Mouse (Mus musculus): ENCODE results near the gene Ttc34. TPM values are rescaled to one million over a fixed set of nuclear protein-coding genes. Genes with fewer than 3 reads are reported as not detected.

Gene Ttc34
- polyA plus RNA-seq, 1 experiment = not detected

DNA sequence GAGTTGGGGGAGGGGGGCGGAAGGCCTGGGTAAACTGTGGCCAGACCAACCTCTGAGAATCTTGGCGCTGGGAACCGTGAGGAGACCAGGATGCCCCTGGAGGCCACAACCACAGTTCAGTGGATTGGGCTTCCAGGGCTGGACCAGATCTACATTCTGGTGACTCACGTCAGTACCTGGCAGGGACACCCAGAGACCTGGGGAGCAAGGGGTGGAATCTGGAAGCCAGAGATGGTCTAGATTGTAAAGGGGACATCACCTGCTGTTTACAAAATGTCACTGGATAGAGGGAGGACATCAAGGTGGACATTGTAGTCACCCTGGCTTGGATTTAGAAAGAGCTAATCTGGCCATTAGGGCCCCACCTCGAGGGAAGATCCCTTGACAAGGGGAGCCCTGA lies 58.3 kb downstream of the Ttc34 start:
- Histone ChIP-seq H3K27ac (ENCODE audit: control insufficient read depth, insufficient read depth, low read depth, low read length, poor library complexity) (no peak overlapping the region), H3K4me1 (ENCODE audit: control insufficient read depth, insufficient read depth, low read length) (peaks cover 6% of the 10 kb centered on the region), H3K4me3 (replicated peaks; ENCODE audit: control insufficient read depth, low read depth, low read length) (no peak overlapping the region)
- 79% methylated on average over 5 of the region's 5 CpGs for WGBS
- TF ChIP-seq CTCF (IDR thresholded peaks at IDR 0.05; ENCODE audit: control insufficient read depth, insufficient read depth, low read length) = no peak

DNA sequence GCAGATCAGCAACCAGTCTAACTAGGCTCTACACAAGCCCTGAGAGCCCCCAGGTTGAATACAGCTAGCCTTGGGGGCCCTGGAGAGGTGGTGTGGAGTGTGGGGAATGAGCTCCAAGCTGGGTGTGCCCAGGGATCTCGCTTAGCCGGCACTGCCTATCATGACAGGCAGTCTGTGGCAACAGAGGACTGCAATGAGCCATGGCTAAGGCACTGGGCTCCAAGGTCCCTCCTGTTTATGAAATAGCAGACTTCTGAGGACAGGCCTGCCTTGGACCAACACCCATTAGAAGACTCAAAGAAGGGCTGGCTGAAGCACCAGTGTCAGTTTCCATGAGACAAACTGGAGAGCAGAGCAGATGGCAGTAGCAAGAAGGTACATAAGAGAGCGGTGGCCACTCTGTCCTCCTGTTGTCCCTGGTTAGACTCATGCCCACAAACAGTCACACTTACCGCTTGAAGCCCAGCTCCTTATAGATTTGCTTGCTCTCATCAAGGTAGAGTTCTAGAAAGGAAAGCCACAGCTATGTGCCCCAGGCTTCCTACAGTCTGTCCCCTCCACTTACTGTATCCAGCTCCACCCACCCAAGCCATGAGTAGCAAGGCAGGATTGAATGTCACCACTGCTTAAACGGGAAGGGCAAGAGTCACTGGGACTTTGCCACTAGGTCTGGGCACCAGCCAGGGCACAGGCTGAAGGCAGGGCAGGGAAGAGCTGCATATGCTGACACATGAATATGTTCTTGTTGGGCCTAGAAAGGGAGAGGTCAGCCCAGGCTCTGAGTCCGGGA lies 60.6 kb downstream of the Ttc34 start:
- H3K4me3 ChIP-seq (replicated peaks; ENCODE audit: control insufficient read depth, low read depth, low read length) = no peak overlapping the region
- TF ChIP-seq POLR2A (IDR thresholded peaks at IDR 0.05; ENCODE audit: borderline replicate concordance, control insufficient read depth, low read depth, low read length) (no peak), CTCF (IDR thresholded peaks at IDR 0.05; ENCODE audit: control insufficient read depth, insufficient read depth, low read length) (no peak)
- peaks cover 6% of the 10 kb centered on the region for H3K4me1 ChIP-seq (ENCODE audit: control insufficient read depth, insufficient read depth, low read length)
- H3K27ac ChIP-seq (ENCODE audit: control insufficient read depth, insufficient read depth, low read depth, low read length, poor library complexity) = no peak overlapping the region
- 61% methylated on average over 6 of the region's 6 CpGs for WGBS

DNA sequence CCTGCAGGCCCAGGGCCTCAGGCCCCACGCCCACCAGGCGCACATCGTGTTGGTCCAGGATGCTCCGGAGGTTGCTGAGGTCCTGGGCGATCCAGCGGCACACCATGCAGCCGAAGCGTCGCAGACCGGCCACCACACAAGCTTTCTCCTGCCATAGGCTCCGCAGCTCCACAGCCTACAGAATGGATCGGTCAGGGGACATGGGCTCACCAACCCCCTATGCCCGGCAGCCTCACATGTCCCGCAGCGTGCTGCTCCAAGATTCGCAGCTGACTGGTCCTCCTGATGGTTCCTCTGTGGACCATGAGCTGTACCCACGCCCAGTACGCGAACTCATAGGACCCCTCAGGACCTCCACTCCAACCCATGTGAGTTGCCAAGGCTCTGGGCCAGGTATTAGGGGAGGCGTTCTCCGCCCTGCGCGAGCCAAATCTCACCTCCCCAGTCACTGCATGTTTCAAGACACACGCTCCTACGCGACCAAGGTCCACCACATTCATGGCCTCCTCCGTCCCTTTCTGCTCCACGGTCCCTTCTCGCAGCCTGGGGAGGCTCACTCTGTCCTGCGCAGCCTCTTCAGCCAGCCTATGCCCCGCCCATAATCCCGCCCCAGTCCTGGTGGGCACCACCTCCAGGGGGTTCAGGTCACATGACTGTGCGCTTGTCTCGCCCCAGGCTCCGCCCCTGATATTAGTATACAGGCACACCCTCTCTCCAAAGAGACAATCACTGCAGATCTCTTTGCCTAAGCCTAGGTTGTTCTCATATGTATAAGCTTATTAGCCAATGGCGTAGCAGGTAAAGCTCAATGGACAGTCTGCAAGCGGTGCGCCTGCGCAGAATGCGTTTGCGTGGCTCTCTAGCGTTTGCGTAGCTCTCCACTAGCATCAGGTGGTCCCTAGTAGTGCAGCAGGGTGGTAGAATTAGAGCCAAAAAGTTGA lies 61.5 kb downstream of the Ttc34 start, which contains the start of gene Fam213b:
Gene Fam213b (minus strand): TSS at position 630 of the 941 bp plus-strand sequence.
- Histone ChIP-seq H3K4me3 (replicated peaks; ENCODE audit: control insufficient read depth, low read depth, low read length) (peak within 1 kb of the TSS; percentile 60), H3K27ac (ENCODE audit: control insufficient read depth, insufficient read depth, low read depth, low read length, poor library complexity) (no peak within 1 kb of the TSS), H3K4me1 (ENCODE audit: control insufficient read depth, insufficient read depth, low read length) (peaks cover 6% of the 10 kb centered on the region)
- WGBS = 6% methylated on average over 43 of the region's 43 CpGs
- TF ChIP-seq POLR2A (IDR thresholded peaks at IDR 0.05; ENCODE audit: borderline replicate concordance, control insufficient read depth, low read depth, low read length) (peak; percentile 61; the same call in 1 of the 2 replicates), CTCF (IDR thresholded peaks at IDR 0.05; ENCODE audit: control insufficient read depth, insufficient read depth, low read length) (no peak)

DNA sequence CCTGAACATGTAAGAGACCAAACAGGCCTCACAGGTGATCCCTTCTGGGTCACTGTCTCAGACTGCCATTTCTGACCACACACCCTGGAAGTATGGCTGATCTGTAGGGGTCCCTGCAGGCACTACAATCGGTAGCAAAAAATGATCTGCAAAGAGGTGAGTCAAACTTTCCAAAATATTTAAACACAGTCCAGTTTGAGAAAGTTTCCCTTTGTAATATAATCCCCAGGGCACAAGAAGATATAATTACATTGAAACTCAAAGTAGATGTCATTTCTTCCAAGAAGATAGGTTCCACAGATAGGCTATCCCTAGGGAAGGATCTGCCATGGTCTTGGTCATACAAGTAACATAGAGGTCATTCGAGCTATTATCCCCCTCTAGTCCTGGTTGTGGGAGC lies 65.1 kb downstream of the Ttc34 start:
- TF ChIP-seq CTCF (IDR thresholded peaks at IDR 0.05; ENCODE audit: control insufficient read depth, insufficient read depth, low read length) (no peak), POLR2A (IDR thresholded peaks at IDR 0.05; ENCODE audit: borderline replicate concordance, control insufficient read depth, low read depth, low read length) (no peak)
- H3K27ac ChIP-seq (ENCODE audit: control insufficient read depth, insufficient read depth, low read depth, low read length, poor library complexity) = no peak overlapping the region
- no peak overlapping the region for H3K4me3 ChIP-seq (replicated peaks; ENCODE audit: control insufficient read depth, low read depth, low read length)
- peaks cover 8% of the 10 kb centered on the region for H3K4me1 ChIP-seq (ENCODE audit: control insufficient read depth, insufficient read depth, low read length)
- 79% methylated on average over 2 of the region's 2 CpGs for WGBS

DNA sequence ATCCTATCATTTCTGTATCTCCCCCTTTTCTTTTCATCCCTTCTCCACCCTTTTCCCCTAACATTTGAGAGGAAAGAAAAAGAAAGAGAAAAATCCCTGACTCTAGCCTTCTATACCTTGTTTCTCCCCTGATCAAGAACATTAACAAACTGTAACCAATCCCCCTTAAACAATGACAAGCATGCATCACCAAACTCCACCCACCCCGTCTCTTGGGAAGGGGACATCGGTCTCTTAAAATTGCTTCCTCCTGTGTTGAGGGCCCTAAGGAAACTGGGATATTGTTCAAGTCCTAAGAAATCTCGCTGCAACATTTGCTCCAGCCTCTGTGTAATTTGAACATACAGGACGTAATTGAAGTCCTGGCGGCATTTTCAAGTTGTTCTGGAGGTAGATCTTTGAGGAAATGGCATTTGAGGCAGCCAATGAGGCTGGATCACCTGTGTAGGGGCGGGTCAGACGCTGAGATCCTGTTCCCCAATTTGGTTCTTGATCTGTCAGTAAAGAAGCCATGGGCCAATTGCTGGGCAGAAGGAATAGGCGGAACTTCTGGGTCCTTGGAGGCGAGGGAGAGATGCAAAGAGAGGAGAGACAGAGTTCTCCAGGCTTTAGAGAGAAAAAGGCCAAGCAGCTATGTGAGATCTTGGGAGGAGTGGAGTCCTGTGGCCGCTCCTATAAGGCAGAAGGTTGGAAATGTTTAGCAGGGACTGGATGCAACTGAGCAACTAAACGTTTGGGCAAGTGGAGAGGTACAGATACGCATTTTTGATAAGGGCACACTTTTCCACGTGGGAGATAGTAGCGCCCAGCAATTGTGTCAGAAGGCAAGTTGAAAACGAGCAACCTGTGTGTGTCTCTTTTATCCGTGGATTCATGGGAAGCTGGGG lies 67.2 kb downstream of the Ttc34 start:
- peaks cover 5% of the 10 kb centered on the region for H3K4me1 ChIP-seq (ENCODE audit: control insufficient read depth, insufficient read depth, low read length)
- no peak for TF ChIP-seq POLR2A (IDR thresholded peaks at IDR 0.05; ENCODE audit: borderline replicate concordance, control insufficient read depth, low read depth, low read length)
- no peak for TF ChIP-seq CTCF (IDR thresholded peaks at IDR 0.05; ENCODE audit: control insufficient read depth, insufficient read depth, low read length)
- WGBS = 1% methylated on average over 16 of the region's 16 CpGs
- 0 out of 2 replicates have a peak overlapping the region, but pooled peaks have one; percentile 2 for H3K27ac ChIP-seq (ENCODE audit: control insufficient read depth, insufficient read depth, low read depth, low read length, poor library complexity)
- peak overlapping the region; percentile 73 for H3K4me3 ChIP-seq (replicated peaks; ENCODE audit: control insufficient read depth, low read depth, low read length)

DNA sequence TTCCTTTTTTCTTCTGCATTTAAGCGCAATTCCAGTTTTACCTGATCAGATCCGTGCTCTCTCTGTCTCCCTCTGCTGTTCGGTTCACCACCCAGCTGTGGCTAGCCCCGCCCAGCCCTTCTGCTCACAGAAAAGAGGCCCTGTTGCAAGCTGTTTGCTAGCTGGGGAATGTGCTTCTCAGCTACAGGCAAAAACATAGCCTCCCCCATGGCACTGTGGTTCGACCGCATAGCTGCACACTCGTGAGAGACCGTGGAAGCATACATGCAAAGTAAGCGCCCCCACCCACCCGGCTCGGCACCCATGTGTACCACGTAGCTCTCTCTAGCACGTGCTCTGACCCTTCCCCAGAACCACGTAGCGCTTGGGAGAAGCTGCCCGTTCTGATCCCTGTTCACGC lies 70.6 kb downstream of the Ttc34 start:
- WGBS = 45% methylated on average over 17 of the region's 17 CpGs
- Histone ChIP-seq H3K27ac (ENCODE audit: control insufficient read depth, insufficient read depth, low read depth, low read length, poor library complexity) (peak overlapping the region; percentile 57), H3K4me1 (ENCODE audit: control insufficient read depth, insufficient read depth, low read length) (peaks cover 16% of the 10 kb centered on the region), H3K4me3 (replicated peaks; ENCODE audit: control insufficient read depth, low read depth, low read length) (no peak overlapping the region)
- TF ChIP-seq CTCF (IDR thresholded peaks at IDR 0.05; ENCODE audit: control insufficient read depth, insufficient read depth, low read length) (peak; percentile 88), POLR2A (IDR thresholded peaks at IDR 0.05; ENCODE audit: borderline replicate concordance, control insufficient read depth, low read depth, low read length) (peak; percentile 20; the same call in 1 of the 2 replicates)

DNA sequence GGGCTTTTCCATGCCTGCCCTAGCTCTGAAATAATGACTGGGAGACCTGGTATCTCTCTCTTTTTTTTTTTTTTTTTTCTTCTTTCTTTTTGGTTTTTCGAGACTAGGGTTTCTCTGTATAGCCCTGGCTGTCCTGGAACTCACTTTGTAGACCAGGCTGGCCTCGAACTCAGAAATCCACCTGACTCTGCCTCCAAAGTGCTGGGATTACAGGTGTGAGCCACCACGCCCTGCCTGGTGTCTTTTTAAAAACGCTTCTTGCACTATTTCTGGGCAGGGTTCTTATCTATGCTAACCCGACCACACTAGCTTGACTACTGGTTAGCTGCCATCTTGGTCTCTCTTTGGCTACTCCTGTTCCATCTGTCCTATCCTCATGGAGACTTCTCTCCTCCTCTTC lies 71.2 kb downstream of the Ttc34 start:
- WGBS = 65% methylated on average over 5 of the region's 5 CpGs
- Histone ChIP-seq H3K4me1 (ENCODE audit: control insufficient read depth, insufficient read depth, low read length) (peaks cover 16% of the 10 kb centered on the region), H3K4me3 (replicated peaks; ENCODE audit: control insufficient read depth, low read depth, low read length) (no peak overlapping the region), H3K27ac (ENCODE audit: control insufficient read depth, insufficient read depth, low read depth, low read length, poor library complexity) (no peak overlapping the region)
- TF ChIP-seq POLR2A (IDR thresholded peaks at IDR 0.05; ENCODE audit: borderline replicate concordance, control insufficient read depth, low read depth, low read length) (no peak), CTCF (IDR thresholded peaks at IDR 0.05; ENCODE audit: control insufficient read depth, insufficient read depth, low read length) (no peak)
